Mouse (Mus musculus): ENCODE results near the gene Atl2.

The Atl2 gene

DNA sequence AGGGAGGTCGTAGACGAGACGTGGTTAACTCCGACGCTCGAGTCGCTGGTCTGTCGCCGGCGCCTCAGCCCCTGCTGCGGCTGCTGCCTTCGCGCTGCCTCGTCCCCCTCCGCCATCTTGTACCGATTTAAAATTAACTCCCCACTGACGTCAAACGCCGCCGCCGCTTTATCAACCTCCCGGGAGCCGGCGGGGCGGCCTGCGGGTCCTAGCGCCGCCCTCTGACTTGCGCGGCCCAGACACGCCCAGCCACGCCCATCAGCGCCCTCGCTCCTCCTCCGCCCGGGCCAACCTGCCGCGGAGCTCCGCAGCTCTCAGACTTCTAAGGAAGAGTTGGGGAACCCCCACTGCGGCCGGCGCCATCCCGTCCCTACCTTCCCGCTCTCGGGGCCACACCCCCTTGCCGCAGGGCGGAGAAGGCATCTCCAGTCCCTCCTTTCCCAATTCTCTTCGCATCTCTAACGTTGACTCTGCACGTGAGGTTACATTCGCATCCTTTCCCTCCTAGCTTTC lies at the start of gene Atl2:
Gene Atl2 (minus strand): TSS at position 213 of the 513 bp plus-strand sequence.
- peak; percentile 95 for DNase-seq

DNA sequence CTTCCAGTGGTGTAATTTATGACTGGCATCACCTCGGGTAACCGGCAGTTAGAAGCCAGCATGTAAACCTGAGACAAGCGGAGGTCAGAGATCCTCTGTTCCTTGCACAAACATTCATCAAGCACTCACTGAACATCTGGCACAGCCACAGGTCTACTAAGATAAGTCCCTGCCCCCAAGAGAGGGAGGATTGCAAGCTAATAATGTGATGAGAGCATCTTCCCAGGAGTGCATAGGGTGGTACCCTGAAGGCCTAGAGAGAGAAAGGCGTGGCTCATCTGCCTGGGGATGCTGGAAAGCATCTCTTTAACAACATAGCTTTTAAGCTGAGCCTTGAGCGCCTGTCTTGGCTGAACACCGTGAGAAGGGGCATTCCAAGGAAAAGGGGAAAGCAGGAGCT lies 48.9 kb upstream of the Atl2 start:
- no peak for DNase-seq

DNA sequence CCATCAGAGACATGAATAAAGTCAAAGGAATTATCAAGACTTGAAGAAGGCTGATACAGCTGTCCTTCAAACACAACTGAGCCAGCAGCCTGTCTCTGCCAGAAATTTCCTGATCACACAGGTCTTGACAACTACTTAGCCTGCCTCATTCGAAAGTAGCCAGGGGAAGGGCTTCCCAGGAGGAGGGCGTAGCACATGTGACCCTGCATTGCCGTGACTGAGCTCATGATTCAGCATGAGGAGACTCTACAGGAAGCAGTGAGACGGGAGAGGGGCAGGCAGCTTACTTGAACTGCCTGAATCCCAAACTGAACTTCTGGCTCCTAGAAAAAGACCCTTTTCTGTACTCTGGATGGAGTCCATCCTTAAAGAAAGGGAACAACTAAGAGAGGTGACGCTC lies 46.5 kb upstream of the Atl2 start:
- DNase-seq, result no peak

DNA sequence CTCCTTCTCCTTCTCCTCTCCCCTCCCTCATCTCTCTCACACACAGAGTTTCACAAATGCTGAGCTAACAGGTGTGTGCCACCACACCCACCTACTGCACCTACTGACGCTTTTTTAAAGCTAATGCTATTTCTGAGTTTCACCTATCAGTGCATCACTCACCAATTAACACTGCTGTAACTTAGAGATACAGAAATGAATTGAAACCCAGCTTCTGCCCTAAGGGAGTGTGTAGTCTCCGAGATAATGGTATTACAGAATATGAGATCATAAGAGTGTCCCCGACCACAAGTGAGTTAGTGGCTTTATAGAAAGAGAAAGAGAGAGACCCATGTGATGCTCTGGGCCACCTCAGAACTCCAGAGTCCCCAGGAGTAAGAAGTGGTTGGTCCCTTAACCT lies 43.2 kb upstream of the Atl2 start:
- DNase-seq, result no peak

DNA sequence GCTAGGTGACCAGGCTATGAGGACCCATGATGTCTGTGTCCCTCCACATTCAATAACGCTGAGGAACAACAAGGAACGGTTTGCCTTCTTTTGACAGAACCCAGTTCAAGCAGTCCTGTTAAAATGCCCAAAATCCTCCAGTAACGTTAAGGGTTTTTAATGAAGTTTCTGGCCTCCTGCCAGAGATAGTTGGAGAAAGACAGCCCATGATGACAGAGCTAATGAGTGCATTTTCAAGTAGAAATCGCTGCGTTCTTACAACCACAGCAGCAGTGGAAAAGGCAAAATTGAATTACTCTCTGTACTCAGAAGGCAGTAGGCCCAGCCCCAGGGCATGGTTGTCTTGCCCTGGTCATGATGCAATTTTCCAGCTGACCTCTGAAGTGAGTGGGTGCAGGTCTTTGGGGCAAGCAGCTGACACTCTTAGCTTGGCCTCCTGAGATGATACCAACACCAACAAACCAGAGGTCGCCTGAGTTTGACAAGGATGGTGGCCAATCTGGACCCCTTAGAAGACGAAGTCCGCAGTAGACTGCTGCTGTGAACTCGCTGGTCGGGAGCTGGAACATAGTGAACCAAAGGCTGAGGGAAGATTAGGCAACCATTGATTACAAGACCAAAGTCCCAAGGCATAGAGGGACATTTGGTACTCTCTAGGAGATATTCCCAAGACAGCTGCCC lies 42.1 kb upstream of the Atl2 start:
- no peak for DNase-seq

DNA sequence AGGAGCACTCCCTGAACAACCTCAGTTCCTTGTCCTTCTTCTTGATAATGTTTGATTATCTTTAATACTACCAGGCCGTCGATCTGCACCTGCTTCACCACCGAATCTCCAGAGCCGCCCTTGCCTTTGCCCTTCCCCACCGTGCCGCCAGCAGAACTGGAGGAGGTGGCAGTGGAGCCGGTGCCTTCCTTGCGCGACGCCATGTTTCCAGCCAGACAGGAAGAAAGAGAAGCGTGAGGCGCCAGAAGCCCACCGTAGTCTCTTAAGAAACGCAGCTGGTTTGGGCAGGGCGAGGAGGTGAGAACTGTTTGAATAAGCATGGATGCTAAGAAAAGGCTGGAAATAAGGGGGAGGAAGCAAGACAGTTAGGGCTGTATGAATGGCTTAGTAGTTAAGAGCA lies 38.4 kb upstream of the Atl2 start:
- DNase-seq, result no peak

DNA sequence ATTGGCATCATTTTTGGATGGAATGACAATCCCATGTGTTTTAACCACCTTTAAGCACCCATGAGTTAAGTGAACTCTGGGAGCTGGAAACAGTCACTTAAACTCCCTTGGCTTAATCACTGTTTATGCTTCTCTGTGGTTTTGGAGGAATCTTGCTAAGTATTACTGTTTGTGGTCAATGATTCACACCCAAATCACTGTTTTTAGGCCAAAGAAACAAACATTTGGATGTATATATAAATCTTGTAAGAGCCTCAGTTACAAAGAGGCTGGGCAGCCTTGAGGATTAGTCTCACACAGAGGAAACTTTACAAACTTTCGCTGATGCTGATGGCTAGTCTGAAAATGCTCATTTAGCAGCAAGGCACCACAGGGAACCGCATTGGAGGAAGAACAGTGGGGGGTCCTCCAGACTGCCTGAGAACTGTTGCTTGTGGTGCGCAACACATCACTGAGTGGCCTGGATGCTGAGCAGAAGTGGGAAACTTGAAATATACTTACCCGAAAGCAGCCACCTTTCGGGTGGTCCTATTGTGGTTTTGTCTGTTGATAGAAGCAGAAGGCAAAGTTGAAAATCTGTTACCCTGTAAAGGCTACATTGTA lies 36.9 kb upstream of the Atl2 start:
- DNase-seq, result no peak

DNA sequence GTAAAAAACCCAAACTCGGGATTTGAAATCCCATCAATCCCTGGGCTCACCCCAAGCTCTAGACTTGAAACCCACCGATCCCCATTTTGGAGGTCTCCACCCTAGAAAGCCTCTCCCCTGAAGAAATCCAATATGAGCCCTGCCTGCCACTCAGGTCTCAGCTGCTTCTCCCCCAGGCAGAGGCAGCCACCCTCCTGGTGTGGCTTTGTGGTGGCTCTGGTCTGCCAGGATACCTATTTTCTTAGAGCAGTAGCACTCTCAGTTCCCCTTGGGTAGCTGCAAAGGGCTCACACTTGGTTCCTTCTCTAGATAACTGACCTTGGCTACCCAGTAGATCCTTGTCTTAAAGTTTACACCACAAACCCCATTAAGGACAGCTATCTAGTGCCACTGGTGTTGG lies 31.2 kb upstream of the Atl2 start:
- DNase-seq, result no peak

DNA sequence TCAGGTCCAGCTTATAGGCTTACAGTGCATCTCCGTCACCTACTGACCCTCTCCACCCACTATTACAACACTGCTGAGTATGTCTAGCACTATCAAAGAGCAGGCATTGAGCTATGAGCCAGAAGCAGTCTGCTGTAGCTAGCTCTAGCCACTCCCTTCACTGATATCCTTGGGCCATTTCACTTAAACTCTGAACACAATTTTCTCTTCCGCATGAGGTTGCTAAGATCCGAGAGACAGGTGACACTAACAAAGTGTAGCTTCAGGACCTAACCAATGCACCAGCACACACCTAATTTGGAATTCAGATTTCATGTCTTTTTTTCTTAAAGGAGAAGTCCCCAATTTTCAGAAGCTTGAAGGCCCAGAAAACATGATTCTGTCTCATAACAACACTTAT lies 30.6 kb upstream of the Atl2 start:
- DNase-seq, result no peak

DNA sequence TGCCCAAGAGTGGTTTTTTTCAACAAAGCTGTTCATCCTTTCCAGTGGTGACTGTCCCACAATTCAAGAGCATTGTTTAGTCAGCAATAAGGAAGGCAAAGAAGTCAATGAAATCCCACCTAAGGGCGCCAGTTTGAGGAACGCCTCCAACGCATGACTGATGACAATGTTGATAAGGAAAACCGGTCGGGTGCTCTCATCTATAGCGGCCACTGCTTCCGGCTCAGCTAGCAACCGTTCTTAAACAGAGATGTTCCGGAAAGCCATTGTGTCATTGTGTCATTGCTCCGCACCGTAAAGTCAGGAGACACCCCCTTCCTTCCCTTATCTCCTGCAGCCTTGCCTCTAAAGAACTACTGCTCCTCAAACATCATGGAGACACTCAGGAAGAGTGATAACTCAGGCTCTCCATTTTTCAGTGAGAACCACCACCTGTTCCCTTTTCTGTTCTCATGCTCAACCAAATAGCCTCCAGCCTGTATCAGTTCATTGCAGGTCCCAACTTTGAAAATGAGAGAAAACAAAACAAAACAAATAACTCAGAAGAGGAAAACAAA lies 30.0 kb upstream of the Atl2 start:
- no peak for DNase-seq

DNA sequence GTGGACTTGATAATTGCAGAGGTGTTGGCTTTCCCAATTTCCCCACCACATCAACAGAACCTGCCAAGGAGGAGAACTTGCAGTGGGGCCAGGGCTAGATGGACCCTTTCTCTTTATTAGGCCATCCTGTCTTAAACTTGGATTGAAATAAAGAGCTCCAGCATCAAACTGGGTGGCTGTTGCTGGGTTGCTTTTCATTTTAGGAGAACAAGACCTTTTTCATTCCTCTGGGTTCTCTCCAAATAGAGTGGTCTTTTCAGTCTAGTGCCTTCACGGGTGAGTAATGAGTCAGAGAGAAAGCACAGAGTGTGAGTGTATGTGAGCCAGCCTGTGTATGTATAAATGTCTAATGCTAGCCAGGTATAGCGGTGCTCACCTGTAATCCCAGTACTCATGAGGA lies 24.4 kb upstream of the Atl2 start:
- no peak for DNase-seq

DNA sequence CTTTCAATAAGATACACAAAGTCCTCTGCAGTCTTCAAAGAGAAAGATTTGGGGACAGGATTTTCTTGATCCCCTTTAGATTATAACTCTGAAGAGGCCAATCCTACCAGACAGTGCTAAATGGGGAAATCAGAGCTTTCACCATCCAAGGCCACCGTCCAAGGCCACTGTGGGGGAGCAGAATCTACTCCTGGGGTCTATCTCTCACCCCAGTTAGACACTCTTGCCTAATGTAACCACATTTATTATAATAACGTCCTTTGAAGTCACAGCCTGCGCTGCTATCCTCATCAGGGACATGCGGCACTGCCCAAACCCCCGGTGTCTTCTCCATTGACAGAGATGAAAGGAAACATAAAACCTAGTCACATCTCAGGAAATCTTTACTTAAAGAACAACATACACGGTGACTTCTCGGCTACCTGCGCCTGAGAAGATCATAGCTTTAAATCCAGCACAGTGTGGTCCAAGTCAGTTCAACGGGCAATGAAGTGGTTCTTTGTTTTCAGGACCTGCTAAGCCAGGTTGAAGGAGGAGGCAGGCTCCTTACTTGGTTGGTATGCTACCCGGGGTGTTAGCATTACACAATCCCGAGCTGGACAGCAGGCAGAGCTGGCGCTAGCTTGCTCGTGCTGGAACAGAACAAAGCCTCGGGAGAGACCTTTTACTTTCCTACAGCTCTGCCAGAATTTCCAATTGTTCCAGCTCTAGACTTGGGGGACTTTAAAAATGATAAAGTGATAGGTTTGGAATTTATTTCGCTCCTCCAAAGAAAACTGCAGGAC lies 23.8 kb upstream of the Atl2 start:
- peak; percentile 63 for DNase-seq

DNA sequence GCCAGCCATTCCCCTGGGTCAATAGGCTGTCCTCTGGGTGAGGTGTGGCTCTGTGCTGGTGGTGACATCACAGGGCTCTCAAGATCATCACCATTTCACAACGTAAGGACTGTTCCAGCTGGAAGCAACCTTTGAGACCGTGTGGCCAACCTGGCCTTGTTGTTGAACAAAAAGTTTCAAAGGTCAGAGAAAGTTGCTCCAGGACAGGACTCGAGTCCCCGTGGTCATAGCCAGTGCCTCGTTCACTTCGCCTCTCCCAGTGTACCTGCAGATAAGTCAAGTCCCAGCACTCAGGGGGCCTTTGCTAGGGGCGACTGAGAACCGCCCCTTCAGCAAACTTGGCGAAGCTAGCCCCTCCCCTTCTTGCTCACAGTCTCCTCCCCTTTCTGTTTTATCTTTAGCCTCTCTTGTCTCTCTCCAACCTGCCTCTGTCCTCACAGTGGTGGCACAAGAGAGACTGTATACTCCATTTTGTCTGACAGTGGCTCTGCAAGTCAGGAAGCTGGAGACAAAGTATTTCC lies 22.6 kb upstream of the Atl2 start:
- DNase-seq, result no peak

DNA sequence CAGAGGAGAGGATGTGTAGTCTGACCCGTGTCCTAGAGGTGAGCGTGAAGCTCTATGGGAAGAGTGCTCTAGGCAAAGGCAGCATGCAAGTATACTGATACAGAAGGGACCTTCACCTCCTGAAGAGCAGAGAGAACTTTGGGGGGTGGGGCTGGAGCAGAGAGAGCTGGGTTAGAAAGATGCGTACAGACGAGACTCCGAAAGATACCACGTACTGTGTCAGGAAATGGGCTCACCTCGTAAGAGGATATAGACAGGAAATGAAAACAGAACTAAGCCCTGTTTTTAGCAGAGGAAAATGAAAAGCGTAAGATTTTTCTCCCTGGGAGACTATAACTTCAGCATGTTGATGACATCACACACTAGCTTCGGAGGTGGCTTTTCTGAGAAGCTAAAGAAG lies 21.1 kb upstream of the Atl2 start:
- DNase-seq, result no peak

DNA sequence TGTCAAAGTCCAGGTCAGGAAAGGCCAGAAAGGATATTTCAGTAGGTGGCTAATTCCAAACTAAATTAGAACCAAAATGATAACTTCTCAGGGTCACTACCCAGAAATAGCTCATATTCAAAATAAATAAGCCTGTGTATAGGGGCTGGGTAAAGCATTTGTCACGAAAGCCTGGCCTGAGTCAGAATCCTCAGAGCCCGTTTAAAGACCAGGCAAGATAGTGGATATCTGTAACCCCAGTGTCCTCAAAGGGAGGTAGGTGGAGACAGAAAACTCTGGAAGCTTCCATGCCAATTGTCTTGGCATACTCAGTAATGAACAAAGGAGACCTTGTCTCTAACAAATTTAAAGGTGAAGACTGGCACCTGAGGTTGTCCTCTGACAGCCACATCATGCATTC lies 16.3 kb upstream of the Atl2 start:
- DNase-seq, result no peak

DNA sequence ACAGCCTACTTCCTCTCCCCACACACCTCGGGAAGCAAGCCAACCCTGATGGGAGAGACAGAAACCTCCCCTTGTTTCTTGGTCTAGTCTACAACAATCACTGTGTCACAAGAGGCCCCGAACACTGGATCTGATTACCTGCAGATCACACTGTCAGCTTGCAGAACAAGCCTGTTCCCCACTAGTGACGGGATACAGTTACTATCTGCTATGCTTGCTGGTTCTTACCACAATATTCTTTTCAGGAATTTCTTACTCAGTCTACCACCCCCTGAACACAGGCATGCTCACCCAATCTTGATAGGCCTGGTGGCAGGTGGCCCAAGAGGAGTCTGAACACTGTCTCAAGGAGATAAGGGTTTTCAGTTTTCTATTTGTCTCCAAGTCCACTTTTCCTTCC lies 15.8 kb upstream of the Atl2 start:
- no peak for DNase-seq

DNA sequence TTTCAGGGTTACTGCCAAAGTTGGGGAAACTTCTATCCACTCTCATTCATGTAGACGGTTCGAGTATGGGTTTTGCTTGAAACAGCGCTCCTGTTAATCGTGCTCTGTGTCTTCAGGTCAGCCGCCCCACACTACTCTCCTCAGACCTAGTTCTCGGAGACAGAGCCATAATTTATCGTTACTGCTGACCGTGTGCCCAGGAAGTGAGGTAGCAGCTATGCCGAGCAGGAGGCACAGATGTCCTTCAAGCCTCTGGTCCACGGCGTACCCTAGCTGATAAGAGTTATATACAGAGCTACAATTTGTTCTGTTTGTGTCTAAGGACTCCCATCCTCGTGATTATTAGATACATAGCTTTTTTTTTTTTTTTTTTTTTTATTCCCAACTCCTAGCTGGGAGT lies 13.6 kb upstream of the Atl2 start:
- no peak for DNase-seq

DNA sequence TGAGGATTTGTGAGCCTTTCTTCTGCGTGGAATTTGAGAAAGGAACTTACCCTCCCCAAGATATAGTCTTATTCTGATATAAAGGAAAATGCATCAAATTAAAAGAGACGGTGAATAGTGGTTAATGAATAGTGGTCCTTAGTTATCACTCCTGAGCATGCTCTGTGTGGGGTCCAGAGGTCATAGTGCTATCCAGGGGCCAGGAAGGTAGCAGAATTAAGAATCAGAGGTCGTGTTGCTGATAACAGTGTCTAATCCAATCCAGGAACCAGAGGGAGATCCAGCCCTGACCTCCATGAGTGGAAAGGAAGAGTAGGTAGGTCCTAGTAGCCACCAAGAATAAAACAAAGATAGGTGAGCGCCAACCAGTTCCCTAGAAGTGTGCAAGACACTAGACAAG lies 11.8 kb upstream of the Atl2 start:
- no peak for DNase-seq

DNA sequence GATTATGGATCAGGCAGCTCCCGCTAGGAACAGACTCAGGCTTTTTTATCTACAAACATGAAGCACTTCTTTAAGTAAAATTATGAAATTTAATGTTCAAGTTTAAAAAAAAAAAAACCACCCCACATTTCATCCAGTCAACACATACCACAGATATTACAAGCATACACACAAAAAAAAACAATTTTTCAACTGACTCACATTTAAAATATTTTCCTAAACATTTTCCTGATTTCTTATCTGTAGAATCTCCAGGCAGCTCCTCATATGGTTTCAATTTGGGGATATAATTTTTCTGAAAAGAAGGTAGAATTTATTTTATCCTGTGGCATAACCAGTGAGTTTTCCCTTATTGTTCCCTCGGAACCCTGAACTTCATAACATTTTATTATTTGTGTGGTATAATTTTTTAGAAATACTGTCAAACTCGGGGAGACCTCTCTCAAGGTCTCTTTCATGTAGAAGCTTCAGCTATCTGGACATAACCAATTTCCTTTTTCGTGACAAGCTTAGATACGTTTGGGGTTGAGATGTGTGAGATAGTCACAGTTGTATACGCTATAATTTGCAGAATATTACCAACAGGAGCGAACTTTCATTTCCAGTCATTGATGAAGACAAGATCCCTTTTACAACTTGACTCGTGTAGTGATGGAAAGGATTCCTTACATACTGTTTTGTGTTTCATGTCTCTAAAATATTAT lies 11.0 kb upstream of the Atl2 start:
- no peak for DNase-seq

DNA sequence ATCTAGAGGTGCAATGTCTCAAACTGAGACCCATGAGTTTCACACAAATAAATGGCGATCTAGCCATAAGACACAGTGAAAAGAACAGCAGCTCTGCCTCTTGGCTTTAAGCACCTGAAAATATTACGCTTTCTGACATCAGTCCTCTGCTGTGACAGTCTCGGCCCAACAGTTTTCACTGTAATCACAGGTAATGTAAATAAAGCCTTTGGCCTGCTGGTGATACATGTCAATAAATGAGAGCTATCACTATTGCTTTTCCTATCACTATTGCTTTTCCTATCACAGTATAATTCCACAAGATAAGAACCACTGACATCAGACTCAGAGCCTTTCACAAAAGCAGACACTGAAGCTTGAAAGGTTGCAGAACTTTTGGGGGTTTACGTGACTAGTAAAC lies 8.7 kb upstream of the Atl2 start:
- no peak for DNase-seq

DNA sequence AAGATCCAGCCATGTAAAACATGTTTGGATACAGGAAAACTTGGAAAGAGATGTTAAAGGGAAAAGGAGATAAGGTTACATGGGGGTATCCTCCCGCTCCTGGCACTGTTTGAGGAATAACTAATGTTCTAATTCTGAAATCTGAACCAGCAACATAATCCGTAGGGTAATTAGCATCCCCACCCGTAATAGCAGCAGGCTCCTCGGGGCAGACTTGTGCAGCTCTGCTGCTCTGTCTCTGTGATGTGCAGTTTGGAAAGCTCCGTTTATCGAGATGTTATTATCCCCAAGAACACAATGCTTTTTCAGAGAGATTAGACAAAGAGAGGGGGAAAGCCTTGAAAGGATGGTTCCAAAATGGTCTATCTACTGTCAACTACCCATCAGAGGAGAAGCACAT lies 5.3 kb upstream of the Atl2 start:
- no peak for DNase-seq

DNA sequence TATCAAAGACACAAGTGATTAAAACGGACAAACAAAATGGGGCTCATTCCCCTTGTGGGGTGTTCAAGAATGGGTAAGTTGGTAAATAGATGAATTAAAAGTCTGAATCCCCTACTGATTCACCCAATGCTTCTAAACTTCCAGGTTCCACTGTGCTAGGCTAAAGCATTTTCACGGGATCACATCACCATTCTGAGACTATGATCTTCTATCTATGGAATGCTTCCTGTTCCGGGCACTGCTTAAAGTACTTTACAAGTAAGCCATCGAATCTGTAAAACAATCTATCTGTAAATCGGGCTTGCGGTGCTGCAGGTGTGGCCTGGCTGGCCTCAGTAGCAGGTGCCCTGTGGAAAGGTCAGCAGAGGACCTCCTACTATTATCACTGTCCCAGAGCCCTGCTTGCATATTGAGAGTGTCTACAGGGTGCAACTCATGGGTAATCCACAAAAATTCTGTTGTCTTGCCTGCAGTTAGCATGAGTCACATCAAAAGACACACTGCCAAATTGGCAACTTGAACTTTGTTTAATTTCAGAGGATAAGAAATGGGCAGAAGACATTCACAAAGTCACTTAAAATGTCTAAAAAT lies 2.3 kb upstream of the Atl2 start:
- no peak for DNase-seq

DNA sequence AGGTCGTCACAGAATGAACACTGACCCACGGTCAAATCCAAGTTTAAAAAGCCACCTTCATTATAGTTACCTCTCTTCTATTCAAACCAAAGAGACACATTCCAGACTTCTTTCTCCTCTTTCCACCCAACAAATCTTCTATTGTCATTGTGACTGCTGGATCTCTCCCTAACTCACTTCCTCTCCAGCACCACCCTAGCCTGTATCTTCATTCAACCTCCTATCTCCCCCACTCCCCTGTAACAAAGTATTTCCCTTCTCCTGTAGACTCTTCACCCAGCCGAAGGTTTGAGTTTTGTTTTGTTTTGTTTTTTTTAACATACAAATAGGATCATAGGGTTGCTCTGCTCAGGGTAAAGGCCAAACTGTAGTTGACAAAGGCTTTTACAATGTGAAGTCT lies 1.7 kb upstream of the Atl2 start:
- DNase-seq, result no peak

Data from lung, postnatal 14 days (tissue).